Mouse (Mus musculus): ENCODE data around the gene Dnah1. TPM values are rescaled to one million over a fixed set of nuclear protein-coding genes. Genes with fewer than 3 reads are reported as not detected.

Dnah1 gene
- polyA plus RNA-seq, 1 experiment from 2014 or later: 4.7 TPM

DNA sequence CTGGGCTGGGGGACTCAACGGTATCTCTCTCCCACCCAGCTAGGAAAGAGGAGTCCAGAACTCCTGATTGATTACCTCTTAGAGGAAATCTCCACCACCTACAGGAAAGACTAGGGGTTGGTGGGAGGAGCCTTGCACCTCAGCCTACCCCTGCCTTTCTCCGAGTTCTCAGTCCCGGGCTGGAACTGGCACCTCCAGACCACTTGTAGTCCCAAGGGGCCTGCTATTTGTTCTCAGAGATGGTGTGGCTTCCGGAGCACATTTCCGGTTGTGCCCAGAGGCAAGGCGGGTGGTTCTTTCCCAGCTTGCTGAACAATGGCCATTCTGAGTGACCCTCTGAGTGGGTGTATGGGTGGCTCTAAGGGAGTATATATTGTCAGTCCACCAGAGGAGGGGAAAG, 95.5 kb downstream of the Dnah1 start:
- Histone ChIP-seq H3K36me3 (replicated peaks) (no peaks in the 10 kb centered on the region), H3K27ac (replicated peaks) (no peak overlapping the region), H3K4me3 (no peak overlapping the region), H3K4me1 (peaks cover 44% of the 10 kb centered on the region), H3K9me3 (no peaks in the 10 kb centered on the region), H3K27me3 (replicated peaks; ENCODE audit: low read depth, poor library complexity, severe bottlenecking) (no peaks in the 10 kb centered on the region)
- 70% methylated on average over 6 of the region's 6 CpGs for WGBS
- no peak for DNase-seq (ENCODE audit: low spot score)

DNA sequence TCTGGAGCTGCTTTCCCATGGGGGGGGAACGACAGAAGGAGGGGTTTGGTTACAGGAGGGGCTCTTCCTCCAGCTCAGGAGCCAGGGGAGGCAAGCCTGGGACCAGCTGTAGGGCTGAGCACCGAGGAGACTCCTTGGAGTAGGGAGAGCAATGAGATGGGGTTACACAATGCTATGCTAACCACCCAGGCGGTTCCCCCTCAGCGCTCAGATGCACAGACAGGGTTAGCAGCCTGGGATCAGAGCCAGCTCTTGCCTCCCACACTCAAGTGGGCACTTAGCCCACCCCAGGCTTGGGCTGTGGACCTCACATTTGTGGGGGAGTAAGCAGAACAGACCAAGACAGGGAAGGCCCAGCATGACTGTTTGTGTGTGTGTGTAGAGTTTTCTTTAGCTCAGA, 96.7 kb downstream of the Dnah1 start:
- H3K27me3 ChIP-seq (replicated peaks; ENCODE audit: low read depth, poor library complexity, severe bottlenecking): no peaks in the 10 kb centered on the region
- DNase-seq (ENCODE audit: low spot score): no peak
- 80% methylated on average over 4 of the region's 4 CpGs for WGBS
- H3K36me3 ChIP-seq (replicated peaks): no peaks in the 10 kb centered on the region
- peaks cover 41% of the 10 kb centered on the region for H3K4me1 ChIP-seq
- H3K9me3 ChIP-seq: no peaks in the 10 kb centered on the region
- no peak overlapping the region for H3K27ac ChIP-seq (replicated peaks)
- no peak overlapping the region for H3K4me3 ChIP-seq

DNA sequence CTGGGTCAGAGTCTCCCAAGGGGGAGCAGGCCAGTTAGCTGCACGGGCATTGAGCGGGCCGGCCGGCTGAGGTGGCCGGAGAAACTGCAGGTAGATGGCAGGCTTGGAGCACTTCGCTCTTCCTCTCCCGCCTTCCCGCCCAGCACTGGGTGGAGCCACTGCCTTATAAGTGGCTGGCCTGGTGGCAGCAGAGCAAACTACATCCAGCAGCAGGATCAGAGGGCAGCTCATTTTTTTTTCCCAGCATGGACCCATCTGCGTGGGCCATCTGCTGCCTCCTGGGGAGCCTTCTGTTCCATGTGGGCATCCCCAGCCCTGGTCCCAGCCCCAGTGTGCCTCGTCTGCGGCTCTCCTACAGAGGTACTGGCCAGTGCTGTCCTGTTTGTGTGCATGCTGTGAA, 106.0 kb downstream of the Dnah1 start, which contains the start of gene Sema3g:
Gene Sema3g (plus strand): TSS at position 195 of the 400 bp plus-strand sequence.
- peak within 1 kb of the TSS; percentile 31; the same call in 1 of the 2 replicates for H3K4me3 ChIP-seq
- H3K9me3 ChIP-seq: no peaks in the 10 kb centered on the region
- peaks cover 42% of the 10 kb centered on the region for H3K4me1 ChIP-seq
- WGBS: 13% methylated on average over 11 of the region's 11 CpGs
- DNase-seq (ENCODE audit: low spot score): peak; percentile 77
- H3K36me3 ChIP-seq (replicated peaks): no peaks in the 10 kb centered on the region
- peaks cover 13% of the 10 kb centered on the region; the same call in 1 of the 2 replicates for H3K27me3 ChIP-seq (replicated peaks; ENCODE audit: low read depth, poor library complexity, severe bottlenecking)
- peak within 1 kb of the TSS; percentile 72 for H3K27ac ChIP-seq (replicated peaks)

DNA sequence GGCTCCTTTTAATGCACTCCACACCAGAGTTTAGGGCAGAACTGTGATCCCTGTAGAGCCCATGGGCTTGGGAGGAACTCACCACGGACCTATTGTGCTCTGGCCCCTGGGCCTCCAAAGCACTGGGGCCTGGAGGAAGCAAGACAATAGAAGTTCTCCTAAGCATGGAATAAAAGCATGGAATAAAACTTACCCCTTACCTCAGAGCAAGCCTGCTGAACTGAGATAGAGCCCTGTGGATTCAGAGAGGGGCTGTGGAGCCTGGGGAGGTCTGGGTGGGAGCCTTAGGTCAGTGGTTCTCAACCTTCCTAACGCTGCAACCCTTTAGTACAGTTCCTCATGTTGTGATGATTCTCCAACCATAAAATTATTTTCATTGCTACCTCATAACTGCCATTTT, 106.8 kb downstream of the Dnah1 start, which contains the start of gene Nisch:
Gene Nisch (minus strand): TSS at position 101 of the 400 bp plus-strand sequence.
- Histone ChIP-seq H3K9me3 (no peaks in the 10 kb centered on the region), H3K4me1 (peaks cover 50% of the 10 kb centered on the region), H3K4me3 (peak within 1 kb of the TSS; percentile 31; the same call in 1 of the 2 replicates), H3K36me3 (replicated peaks) (no peaks in the 10 kb centered on the region), H3K27me3 (replicated peaks; ENCODE audit: low read depth, poor library complexity, severe bottlenecking) (peaks cover 14% of the 10 kb centered on the region; the same call in 1 of the 2 replicates), H3K27ac (replicated peaks) (peak within 1 kb of the TSS; percentile 72)
- 67% methylated on average over 2 of the region's 2 CpGs for WGBS
- no peak for DNase-seq (ENCODE audit: low spot score)

DNA sequence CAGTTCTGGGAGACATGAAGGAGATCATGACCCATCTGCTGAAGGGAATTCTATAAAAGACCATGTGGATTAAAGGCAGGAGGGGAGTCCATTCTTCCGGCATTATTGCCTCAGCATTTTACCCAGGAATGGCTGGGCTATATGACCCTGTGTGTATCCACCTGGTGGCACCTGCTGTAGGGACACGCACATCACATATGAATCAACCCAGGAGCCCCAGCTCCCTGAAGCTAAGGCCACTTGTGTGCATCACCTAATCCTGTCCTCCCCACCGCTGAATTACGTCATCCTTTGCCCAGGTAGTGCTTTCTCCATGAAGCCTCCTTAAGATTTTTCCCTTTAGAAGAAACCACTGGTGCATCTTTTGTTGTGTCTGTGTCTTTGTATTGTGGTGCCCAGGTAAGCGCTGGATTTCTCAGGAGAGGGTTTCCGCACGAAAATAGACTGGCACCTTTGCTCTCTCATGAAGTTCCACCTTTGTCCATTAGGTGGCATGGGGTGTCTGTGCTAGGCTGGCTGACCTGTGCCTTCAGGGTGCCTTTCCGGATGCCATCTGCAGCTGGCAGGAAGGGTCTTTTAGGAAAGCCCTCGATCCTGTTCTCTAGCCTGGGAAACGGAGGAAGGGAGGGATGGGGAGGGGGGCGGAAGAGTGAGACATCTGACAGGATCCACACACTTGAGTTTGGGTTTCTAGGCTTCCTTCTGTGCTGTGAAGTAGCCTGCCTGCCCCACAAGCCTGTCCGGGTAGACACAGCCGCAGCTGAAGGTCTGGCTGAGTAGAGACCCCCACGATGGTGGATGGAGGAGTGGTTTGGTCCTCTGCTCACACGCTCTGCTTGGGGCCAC, 108.3 kb downstream of the Dnah1 start:
- Histone ChIP-seq H3K4me1 (peaks cover 38% of the 10 kb centered on the region), H3K27ac (replicated peaks) (0 out of 2 replicates have a peak overlapping the region, but pooled peaks have one; percentile 8), H3K4me3 (peak overlapping the region; percentile 16; the same call in 1 of the 2 replicates), H3K36me3 (replicated peaks) (no peaks in the 10 kb centered on the region), H3K9me3 (no peaks in the 10 kb centered on the region), H3K27me3 (replicated peaks; ENCODE audit: low read depth, poor library complexity, severe bottlenecking) (peaks cover 14% of the 10 kb centered on the region; the same call in 1 of the 2 replicates)
- WGBS: 34% methylated on average over 15 of the region's 15 CpGs
- DNase-seq (ENCODE audit: low spot score): peak; percentile 74

DNA sequence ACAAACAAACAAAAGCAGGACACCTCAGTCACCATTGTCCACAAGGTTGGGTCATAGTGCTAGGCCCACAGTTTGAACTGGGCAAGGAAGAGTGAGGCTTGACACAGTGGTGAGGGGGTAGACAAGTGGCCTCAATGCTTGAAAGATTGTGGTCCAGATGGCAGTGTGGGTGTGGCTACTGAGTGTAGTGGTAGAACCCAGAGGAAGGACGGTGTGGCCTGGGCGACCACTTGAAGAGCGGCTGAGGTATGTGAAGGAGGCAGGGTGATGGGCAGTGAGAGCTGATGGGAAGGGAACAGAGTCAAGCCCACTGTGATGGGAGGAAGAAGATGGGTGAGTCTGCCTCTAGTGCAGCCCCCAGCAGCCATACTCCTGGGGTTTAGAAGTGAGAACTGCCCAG, 109.0 kb downstream of the Dnah1 start:
- Histone ChIP-seq H3K27me3 (replicated peaks; ENCODE audit: low read depth, poor library complexity, severe bottlenecking) (peaks cover 14% of the 10 kb centered on the region; the same call in 1 of the 2 replicates), H3K27ac (replicated peaks) (no peak overlapping the region), H3K4me3 (no peak overlapping the region), H3K4me1 (peaks cover 36% of the 10 kb centered on the region), H3K9me3 (no peaks in the 10 kb centered on the region), H3K36me3 (replicated peaks) (no peaks in the 10 kb centered on the region)
- 86% methylated on average over 3 of the region's 3 CpGs for WGBS
- DNase-seq (ENCODE audit: low spot score): no peak

DNA sequence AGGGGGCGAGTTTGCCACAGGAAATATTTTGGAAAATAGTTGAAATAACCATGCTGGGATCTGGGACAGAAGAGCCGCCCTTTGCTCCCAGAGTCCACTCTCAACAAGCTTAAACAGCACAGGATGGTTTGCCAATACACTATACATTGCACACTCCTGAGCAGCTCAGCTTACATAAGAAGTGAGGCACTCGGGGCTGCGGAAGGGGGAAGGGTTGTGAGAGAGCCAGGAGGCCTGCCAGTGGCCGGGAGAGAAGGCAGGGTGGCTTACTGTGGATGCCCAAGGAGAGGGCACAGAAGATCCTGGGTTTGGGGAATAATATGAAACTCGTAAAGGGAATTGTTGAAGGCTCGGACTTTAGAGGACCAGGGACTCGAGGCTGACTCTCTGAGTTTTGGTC, 109.8 kb downstream of the Dnah1 start:
- Histone ChIP-seq H3K27me3 (replicated peaks; ENCODE audit: low read depth, poor library complexity, severe bottlenecking) (peaks cover 16% of the 10 kb centered on the region; the same call in 1 of the 2 replicates), H3K4me1 (peaks cover 36% of the 10 kb centered on the region), H3K36me3 (replicated peaks) (no peaks in the 10 kb centered on the region), H3K9me3 (no peaks in the 10 kb centered on the region), H3K27ac (replicated peaks) (no peak overlapping the region), H3K4me3 (no peak overlapping the region)
- WGBS: 68% methylated on average over 8 of the region's 8 CpGs
- no peak for DNase-seq (ENCODE audit: low spot score)

DNA sequence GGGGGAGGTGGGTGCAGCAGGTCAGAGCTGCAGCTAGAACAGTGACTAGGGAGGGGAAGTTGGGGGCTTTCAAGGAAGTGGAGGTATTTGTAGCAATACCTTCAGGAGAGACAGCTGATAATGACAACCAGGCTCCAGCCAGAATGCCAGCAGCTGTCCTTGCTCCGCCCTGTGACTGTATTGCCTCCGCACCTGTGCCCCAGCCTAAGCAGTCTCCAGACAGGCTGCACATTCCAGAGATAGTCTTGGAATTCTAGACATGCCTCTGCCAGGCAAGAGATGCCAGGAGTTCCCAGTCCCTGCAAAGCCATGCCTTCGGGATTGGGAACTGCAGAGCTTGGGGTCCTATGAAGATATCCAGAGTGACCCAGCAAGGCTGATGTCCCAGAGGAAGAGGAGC, 111.2 kb downstream of the Dnah1 start:
- DNase-seq (ENCODE audit: low spot score): no peak
- H3K9me3 ChIP-seq: no peaks in the 10 kb centered on the region
- H3K36me3 ChIP-seq (replicated peaks): no peaks in the 10 kb centered on the region
- H3K27me3 ChIP-seq (replicated peaks; ENCODE audit: low read depth, poor library complexity, severe bottlenecking): peaks cover 18% of the 10 kb centered on the region; the same call in 1 of the 2 replicates
- no peak overlapping the region for H3K4me3 ChIP-seq
- H3K27ac ChIP-seq (replicated peaks): no peak overlapping the region
- WGBS: 86% methylated on average over 3 of the region's 3 CpGs
- H3K4me1 ChIP-seq: peaks cover 28% of the 10 kb centered on the region

DNA sequence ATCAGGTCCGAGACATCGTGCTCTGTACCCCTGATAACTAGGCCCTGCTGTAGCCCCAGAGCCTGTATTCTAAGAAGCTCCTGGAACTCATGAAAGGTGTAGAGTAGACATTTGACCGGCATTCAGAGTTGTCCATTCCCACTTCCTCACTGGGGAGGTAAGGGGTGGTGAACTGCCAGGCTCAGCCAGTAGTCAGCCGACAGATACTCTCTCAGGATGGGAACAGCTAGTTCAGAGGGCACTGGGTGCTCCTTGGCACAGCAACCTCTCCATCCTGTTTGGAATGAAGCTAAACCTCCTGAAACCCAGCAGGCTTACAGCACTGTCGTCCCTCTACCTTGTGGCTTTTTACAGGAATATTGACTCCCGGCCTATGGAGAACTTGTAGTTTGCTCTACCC, 111.8 kb downstream of the Dnah1 start:
- no peak overlapping the region for H3K4me3 ChIP-seq
- WGBS: 87% methylated on average over 6 of the region's 6 CpGs

More for the DNA sequence above, 111.8 kb downstream of the Dnah1 start:
- no peak for DNase-seq (ENCODE audit: low spot score)
- H3K27ac ChIP-seq (replicated peaks): no peak overlapping the region
- H3K36me3 ChIP-seq (replicated peaks): no peaks in the 10 kb centered on the region
- no peaks in the 10 kb centered on the region for H3K9me3 ChIP-seq
- H3K27me3 ChIP-seq (replicated peaks; ENCODE audit: low read depth, poor library complexity, severe bottlenecking): peaks cover 13% of the 10 kb centered on the region; the same call in 1 of the 2 replicates
- H3K4me1 ChIP-seq: peaks cover 28% of the 10 kb centered on the region

Other genes starting within 250 kb of the Dnah1 start
- 62.3 and 63.3 TPM in 2 replicates for gene Smim4, start 194.9 kb downstream of the Dnah1 start, polyA plus RNA-seq (2016; fragmentation: Nextera tagmentation; extraction: Ambion mirVana)
- gene Nt5dc2, start 192.8 kb downstream of the Dnah1 start, polyA plus RNA-seq (2016; fragmentation: Nextera tagmentation; extraction: Ambion mirVana): 589 and 605 TPM in 2 replicates
- 21.0 and 22.3 TPM in 2 replicates for gene Stab1, start 155.3 kb downstream of the Dnah1 start, polyA plus RNA-seq (2016; fragmentation: Nextera tagmentation; extraction: Ambion mirVana)
- 3.0 and 6.2 TPM in 2 replicates for gene Tnnc1, start 115.6 kb downstream of the Dnah1 start, polyA plus RNA-seq (2016; fragmentation: Nextera tagmentation; extraction: Ambion mirVana)
- gene Nisch, start 107.0 kb downstream of the Dnah1 start, polyA plus RNA-seq (2016; fragmentation: Nextera tagmentation; extraction: Ambion mirVana): 476 and 493 TPM in 2 replicates
- gene Sema3g, start 106.0 kb downstream of the Dnah1 start, polyA plus RNA-seq (2016; fragmentation: Nextera tagmentation; extraction: Ambion mirVana): 0.76 and 0.79 TPM in 2 replicates
- gene Phf7, start 72.6 kb downstream of the Dnah1 start, polyA plus RNA-seq (2016; fragmentation: Nextera tagmentation; extraction: Ambion mirVana): 12.0 and 12.8 TPM in 2 replicates
- gene Bap1, start 72.4 kb downstream of the Dnah1 start, polyA plus RNA-seq (2016; fragmentation: Nextera tagmentation; extraction: Ambion mirVana): 139 and 144 TPM in 2 replicates
- gene Capn7, start 12.7 kb upstream of the Dnah1 start, polyA plus RNA-seq (2016; fragmentation: Nextera tagmentation; extraction: Ambion mirVana): 28.3 TPM in 2 replicates
- 26.3 and 30.2 TPM in 2 replicates for gene Sh3bp5, start 112.2 kb upstream of the Dnah1 start, polyA plus RNA-seq (2016; fragmentation: Nextera tagmentation; extraction: Ambion mirVana)
- gene Eaf1, start 170.5 kb upstream of the Dnah1 start, polyA plus RNA-seq (2016; fragmentation: Nextera tagmentation; extraction: Ambion mirVana): 32.6 and 35.8 TPM in 2 replicates
- gene Mettl6, start 171.1 kb upstream of the Dnah1 start, polyA plus RNA-seq (2016; fragmentation: Nextera tagmentation; extraction: Ambion mirVana): 79.1 and 86.2 TPM in 2 replicates